Mouse (Mus musculus): ENCODE data around the gene Gpc4.

The Gpc4 gene

DNA sequence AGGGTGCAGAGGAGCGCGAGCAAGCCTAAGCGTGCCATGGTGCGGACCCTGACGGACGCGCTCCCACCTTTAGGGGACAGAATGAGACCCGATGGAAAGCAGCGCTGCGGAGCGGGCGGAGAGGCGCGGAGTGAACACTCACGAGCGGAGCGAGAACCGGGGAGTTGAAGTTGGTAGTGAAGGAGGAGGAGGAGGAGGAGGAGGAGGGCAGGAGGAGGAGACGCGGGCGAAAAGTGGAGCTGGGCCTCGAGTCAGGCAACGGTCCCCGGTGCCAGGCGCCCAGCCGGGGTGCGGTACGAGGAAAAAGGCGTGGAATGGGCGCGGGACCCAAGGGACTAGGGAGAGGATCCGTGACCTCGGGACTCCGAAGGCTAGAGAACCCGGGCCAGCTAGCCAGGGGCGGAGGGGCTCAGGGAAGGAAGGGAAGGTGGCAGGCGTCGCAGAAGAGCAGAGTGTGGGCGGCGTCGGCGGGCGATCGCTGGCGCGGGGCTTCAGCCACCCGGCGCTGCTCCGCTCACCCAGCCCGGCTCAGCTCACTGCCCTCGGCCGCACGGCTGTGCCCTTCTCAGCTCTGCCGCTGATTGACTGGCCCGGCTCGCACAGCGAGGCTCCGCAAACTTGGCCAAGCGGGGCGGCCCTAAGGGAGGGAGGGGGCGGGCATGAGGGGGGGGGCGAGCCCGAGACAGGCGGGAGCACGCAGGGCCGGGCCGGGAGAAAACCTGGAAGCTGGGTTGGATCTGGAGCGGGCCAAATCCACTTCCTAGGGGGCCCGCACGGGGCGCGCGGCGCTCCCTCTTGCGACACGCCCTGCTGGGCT lies at the start of gene Gpc4:
TSS of gene Gpc4 (minus strand) at position 515 of the 817 bp plus-strand sequence.
- CTCF ChIA-PET, result no interaction called here

DNA sequence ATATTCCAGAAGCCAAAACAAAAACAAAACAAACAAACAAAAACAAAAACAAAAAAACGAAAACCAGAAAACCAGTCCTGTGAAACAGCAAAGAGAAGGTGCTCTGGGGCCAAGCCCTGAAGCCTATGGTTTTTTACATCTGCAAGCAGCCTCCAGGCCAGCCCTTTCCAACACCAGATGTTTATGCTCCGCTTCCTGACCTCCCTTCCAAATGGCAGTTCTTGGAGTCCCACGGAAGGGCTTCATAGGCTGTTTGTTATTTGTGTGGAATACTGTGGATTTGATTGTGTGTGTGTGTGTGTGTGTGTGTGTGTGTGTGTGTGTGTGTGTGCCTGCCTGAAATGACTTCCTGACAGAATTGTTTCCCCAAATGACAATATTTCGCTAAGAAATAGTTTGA lies 47.8 kb upstream of the Gpc4 start:
- CTCF ChIA-PET, result no interaction called here

DNA sequence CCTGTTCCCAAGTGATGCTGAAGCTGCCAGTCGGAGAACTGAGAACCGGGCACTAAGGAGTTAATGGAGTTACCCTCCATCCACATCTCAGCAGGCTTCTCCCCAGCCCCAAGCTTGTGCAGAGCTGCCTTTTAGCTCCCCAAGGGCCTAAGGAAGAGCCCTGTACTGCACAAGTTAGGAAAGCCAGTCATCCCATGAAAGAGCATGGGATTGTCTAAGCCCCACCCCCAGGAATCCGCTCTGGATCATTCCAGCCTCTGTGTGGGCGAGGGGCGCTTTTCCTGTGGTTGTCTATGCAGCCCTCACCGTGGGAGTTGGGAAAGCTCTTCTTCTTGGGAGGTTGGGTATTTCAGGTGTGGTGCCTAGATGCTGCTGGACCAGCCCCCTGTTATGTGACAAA lies 34.8 kb upstream of the Gpc4 start:
- CTCF ChIA-PET, result no interaction called here

DNA sequence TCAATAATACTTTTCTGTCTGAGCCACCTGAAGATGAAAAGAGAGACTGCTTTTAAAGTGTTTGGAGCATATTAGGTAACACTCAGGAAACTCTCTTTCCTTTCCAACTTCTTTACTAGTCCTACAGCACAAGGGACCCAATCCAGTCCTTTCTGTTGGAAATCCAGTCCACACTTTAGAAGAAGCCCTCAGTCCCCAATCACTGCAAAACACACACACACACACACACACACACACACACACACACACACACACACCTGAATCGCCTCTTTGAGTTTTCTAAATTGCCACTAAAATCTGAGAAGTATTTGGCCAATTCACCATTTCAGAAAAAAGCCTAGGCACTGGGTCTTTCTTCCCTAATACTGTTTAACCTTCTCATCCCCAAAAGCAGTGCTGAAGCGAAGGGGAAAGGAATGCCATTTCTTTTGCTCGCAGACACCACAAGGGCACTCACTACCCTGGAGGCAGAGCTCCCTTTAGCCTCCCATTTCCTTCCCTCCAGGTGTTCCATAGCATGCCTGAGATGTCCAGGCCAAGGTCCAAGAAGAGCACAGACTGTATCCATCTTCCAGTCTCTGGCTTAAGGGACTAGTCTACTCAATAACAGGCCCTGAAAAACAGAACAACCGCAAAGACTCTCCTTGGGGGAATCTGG lies 28.4 kb upstream of the Gpc4 start:
- CTCF ChIA-PET, result no interaction called here

DNA sequence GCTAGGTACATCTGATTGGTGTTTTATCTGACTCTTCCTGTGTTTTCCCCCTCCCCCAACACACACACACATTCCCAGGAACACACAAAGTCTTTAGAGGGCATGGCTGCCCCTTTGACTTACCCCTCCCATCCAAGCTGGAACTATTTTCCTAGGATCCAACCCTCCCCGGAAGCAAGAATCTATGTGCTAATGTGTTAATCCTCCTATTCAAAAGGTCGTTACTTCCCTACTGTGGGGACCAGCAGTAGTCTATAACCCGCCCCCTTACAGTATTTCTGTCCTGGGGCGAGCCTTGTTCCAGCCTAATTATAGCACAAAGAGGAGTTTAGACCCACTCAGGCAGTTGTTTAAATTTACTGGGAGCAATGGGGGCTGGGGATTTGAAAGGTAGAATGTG lies 24.0 kb upstream of the Gpc4 start:
- CTCF ChIA-PET, result no interaction called here

DNA sequence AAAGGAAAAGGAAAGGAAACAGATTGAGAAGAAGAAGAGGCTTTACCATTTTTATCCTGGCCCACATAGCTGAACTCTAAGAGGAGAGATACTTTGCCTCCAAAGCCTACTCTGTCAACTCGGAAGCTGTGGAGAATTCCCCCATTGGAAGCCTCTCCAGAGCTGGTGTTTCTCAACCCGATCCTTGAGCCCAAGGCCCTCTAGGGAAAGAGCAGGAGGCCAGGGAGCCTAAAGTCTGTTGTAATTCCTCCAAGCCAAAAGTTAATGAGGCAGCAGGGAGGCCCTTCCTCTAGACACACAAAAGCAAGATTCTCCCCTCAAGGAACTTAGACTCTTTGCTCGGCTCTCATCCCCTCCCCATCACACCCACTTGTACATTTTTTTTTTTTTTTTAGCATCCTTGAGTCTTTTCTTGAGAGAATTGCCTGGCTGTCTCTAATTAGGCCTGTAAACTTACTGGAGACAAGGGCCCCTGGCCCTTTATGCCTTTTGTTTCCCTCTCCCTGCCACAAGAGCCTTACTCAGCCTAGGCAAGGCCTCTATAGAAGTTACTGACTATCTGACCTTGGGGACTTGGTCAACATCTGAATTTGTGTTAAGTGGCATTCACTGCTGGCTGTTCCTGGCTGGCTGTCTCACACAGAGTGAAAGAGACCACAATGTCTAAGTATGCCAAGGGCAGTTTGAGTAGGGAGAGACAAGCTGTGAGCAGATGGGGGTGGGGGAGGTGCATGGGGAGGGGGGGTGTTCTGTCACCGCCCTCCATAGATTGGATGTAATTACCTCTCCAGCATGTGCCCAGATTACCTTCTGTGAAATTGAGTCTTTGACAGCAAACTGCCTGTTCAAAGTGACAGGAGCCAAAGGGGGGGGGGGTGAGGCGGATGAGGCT lies 18.7 kb upstream of the Gpc4 start:
- CTCF ChIA-PET, result no interaction called here

DNA sequence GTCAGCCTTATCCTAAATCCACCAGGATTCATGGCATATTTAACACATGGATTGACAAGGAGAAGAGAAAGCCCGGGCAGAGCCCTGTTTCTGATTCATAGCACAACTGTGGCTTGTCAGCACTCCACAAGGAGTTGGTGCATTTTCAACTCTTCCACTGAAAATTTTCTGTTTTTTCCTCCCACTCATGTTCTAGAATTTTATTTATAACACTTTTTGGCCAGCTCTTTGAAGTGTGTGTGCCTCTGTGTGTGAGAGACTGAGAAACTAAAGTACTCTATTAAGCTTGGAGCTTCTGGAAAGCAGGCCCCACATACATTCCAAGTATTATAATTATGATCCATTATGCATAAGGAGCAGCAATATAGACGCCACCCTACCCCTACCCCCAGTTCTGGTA lies 16.3 kb upstream of the Gpc4 start:
- CTCF ChIA-PET, result no interaction called here

DNA sequence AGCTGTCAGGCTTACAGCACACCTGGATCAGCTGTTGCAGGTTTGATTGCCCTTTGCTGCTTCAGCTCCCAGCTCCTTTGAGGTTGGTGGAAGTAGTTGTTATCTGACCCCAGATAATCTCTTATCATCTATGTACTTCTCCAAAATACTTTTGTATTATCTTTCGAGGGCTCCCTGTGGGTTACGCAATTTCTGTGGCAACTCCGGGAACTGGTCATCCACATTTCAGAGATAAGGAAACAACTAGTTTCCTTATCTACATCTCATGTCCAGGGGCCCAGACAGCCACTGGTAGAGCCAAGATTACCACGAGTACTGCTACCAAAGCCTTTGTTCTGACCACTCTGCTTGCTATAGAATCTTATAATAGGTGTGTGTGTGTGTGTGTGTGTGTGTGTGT lies 12.0 kb upstream of the Gpc4 start:
- CTCF ChIA-PET, result no interaction called here

DNA sequence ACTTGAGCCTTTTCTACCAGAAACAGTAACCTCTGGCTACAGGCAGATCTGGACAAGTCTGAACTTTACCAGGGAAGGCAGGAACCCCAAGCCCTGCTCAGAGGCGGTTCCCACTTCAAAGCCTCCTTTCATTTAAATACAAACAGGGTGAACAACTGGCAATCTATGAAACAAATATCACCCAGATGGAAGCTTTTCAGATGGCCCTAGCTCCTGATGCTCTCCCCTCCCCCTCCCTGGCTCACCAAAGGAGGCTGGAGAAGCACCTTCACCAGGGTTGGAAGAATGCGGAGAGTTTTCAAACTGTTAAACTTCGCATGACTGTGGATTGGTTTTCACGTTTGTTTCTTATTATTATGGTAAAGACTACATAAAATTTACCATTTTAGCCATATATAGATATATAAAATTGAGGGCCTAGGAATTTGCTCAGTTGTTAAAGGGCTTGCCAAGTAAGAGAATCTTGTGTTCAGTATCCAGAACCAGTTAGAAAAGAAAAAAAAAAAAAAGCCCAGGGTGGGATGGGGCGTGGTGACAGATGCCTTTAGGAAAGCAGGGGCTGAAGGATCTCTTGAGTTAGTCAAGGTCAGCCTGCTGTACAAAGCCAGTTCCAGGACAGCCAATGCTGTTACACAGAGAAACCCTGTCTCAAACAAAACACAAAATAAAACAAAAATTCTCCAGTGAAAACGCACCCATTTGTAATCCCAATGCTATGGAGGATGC lies 2.6 kb upstream of the Gpc4 start:
- CTCF ChIA-PET, result no interaction called here

DNA sequence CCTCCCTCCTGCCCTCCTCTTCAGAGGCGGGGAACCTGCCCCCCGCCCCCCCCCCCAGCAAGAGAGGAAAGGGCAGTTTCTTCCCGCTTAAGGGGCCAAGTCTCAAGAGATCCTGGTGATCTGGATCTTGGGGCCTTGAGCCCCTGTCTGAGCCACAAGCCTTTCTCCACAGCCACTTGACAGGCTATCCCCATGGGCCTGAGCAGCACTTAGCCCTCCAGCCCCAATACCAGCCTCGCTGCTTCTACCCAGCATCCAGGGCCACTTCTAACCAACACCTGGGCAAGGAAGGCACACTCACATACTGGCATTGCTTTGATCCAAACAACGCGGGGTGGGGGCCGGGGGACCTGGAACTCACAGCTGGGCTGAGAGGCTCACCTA lies 495 bp upstream of the Gpc4 start:
- CTCF ChIA-PET, result no interaction called here

DNA sequence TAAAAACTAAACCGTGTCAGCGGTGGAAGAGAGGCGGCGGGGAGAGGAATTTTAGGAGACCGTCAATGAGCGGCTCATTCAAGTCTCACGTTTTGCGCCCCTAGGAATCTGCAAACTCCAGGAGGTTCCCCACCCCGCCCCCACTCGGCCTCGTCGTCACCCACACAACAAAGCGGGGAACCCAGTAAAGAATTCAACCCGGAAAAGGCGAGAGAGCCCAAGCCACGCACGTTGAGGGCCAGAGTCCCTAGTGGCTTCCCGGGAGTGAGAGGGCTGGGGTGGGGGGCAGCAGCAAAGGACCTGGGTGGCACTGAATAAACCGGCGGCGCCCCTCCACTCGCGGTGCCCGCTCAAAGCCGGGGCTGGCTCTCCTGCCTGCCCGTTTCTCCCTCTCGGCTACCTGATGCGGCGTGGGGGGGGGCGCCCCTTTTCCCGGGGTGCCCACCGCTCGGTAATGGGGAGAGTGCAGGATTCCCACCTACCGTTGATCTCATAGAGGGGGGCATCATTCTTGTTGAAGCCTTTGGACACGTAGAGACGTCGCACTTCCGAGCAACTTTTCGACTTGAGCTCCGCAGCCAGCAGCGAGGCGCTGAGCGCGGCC lies 816 bp downstream of the Gpc4 start:
- CTCF ChIA-PET, result no interaction called here

DNA sequence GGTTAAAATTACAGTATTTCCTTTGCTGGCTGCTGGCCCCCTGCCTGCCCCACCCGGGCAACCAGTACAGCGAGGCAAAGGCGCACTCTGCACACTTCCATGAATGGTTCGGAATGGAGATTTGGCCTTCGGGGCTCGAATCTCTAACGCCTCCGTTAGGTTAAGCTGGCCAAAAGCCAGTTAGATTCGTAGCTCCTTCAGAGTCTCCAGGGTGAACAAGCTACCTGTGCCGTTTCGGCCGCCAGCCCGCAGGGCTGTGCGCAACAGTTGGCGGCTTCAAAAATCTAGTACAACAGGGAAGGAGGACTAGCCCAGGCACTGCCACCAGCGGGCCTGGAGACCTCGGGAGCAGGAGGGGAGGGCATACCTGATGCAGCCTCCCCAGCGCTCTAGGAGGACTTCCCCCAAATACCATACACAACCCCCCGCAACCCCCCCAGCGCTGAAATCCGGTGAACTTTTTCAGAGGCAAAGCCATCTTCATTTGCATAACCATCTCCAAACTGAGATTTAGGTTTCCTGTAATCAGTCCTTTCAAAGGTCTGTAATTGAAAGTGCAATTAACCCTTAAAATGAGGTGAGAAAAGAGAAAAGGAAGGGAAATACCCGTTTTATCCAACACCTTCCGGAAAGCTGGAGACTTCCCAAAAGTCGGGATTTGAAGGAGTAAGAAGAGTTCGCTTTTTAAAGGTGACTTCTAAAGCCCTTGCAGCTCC lies 1.5 kb downstream of the Gpc4 start:
- CTCF ChIA-PET, result no interaction called here

DNA sequence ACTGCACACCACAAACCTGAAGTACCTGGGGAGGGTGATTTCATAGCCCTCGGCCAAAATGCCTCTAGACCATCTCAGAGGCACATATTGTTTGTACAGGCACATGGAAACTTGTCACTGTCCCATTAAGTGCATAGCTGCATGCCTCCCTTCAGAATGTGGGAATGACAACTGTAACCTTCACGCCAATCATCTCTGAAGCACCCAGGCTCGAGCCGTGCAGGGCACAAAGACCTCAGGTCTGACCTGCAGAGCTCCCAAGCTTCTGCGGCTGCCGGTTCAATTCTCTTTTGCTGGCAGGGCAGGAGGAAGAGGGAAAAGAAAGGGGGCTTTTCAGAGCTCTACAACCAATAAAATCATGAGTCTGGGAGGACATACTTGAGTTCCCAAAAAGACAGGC lies 2.3 kb downstream of the Gpc4 start:
- CTCF ChIA-PET, result no interaction called here

DNA sequence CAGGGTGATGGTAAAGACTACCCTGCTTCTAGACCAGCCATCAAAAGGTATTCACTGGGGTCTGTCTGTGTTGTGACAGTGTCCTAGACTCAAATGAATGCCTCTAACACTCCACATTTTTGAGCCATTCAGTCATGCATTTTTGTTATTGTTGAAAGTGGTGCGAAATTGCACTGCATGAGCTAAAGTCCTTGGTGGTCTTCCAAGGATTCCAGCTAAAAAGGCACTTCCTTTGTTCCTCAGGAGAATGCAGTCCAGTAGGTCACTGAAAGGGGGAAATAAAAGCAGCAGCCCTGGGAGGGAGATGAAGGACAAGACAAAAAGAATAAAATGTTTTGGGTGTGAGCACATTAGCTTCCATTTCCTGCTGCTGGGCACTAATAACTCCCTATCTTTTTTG lies 2.8 kb downstream of the Gpc4 start:
- CTCF ChIA-PET, result no interaction called here

DNA sequence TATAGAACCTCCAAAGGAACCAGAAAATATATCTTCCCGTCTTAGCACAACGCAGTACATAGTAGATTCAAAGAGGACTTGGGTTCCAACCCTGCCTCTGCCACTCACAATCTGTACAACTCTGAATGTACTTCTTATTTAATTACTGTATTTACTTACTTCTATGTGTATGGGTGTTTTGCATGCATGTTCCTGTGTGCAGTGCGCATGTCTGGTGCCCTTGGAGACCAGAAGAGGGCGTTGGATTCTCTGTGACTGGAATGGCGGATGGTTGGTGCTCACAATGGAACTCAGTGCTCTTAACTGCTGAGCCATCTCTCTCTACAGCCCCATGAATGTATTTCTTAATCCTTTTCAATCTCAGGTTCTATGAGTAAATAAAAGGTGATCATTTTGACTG lies 5.4 kb downstream of the Gpc4 start:
- CTCF ChIA-PET, result no interaction called here

DNA sequence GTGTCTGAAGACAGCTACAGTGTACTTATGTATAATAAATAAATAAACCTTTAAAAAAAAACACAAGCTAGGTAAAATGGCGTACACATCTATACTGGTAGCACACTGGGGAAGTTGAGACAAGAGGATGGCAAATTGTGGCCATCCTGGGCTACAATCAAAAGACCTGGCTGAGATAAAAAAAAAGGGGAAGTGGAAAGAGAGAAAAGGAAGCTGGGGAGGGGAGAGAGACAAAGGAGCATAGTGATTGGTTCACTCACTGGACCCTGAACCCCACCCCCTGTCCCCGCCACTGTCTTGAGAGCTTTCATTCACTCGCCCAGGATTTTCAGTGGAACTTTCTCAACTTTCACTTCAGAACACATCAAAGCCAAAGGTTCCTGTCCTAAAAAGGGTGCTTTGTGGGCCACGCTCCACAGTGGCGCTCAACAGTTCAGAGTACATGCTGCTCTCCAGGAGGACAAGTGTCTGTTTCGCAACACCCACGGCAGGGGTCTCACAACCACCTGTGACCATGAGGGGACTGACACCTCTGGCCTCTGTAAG lies 9.6 kb downstream of the Gpc4 start:
- CTCF ChIA-PET, result no interaction called here

DNA sequence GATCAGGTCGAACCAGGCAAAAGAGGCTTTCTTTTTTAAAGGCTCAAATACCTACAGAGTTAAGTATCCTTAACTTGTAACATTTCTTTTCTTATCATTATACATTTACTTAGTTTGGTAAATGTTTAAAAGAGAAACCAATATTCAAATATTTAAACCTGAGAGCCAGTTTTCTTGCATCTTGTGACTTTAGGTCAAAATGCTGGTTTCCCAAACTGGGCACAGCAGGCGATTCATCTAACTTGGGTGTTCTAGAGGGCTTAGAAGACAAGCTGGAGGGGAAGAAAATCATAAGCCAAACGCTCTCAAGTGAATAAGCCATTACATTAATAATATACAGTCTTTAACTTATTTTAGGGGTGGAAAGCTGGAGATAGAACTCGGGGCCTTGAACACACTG lies 10.2 kb downstream of the Gpc4 start:
- CTCF ChIA-PET, result no interaction called here

DNA sequence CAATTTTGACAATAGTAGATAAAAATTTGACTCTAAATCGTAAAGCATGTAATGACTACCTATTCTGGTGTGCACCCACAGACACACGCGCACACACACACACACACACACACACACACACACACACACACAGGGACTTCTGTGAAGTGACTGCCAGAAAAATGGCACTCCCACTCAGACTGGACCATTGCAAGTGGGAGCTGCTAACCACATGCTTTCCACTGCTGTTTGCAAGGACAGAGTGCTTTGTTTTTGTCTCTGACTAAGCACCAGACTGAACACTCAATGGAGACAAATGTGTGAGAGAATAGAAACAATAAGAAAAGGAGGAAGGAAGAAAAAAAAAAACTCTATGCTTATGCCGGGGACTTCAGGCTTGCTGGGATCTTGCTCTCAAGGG lies 11.6 kb downstream of the Gpc4 start:
- CTCF ChIA-PET, result no interaction called here

DNA sequence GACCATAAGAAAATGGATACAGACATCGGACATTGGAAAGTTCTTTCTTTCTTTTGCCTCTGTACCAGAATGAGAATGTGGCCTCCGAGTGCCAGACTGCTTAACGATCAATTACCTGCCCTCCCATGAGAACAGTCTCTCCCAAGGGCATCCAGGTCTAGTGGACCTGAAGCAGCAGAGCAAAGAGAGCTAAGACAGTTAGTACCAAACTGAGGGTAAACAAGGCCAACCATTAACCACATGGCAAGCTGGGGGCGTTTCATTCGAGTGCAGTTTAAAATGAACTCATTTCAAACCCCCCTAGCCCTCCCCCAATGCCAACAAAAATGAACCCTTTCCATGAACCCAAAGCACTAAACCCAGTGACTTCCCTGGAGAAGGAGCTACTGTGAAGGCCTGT lies 12.1 kb downstream of the Gpc4 start:
- CTCF ChIA-PET, result no interaction called here

DNA sequence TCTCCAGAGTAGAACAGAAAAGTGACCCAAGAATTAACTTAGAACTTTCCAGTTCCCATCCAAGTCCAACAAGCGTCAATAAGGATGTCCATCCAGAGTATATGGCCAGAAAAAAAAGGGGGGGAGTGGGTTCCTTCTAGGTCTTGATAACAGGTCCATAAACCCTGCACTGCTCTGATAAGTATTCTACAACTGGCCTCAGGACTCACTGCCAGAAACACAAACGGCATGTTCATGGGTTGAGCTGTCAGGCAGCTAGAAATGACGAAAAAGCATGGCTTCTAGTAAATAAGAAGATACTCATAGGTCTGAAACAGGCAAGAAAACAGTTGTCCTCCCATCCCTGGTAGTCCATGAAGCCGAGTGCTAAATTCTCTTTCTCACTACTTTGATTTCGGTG lies 13.5 kb downstream of the Gpc4 start:
- CTCF ChIA-PET, result no interaction called here

DNA sequence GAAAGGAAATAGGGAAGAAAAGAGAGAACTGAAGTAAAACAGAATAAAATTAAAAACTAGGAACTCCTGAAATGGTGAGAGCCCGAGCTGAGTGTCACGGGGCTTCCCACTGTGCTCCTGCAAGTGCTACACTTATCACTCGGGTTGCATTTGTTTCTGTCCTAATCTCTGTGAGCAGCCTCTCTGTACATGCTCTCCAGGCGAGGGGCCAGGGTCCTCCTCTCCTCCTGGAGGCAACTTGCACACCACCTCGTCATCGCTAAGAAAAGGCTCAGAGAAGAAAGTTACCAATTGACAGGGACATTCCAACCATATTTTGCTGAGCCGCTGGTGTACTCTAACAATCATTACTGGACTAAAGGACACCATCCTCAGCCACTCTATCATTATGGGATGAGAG lies 14.0 kb downstream of the Gpc4 start:
- CTCF ChIA-PET, result no interaction called here
